Mouse (Mus musculus) forebrain, embryonic 13.5 days (tissue): ENCODE measurements around the gene Trappc2l. TPM values are rescaled to one million over a fixed set of nuclear protein-coding genes. Genes with fewer than 3 reads are reported as not detected.

Experiments used
- ATAC-seq: fragments of 200-750 bp; cut with Nextera tagmentation; 2 replicates; pipeline ENCODE4 v1.8.0; 2017
- H3K27ac ChIP-seq: fragments of 300-500 bp; sonication (generic); 2 replicates; pipeline ENCODE4 v1.5.1; 2015; ENCODE audit warnings: inconsistent platforms, mild to moderate bottlenecking, moderate library complexity
- H3K27me3 ChIP-seq: fragments of 300-500 bp; sonication (generic); 2 replicates; pipeline ENCODE4 v1.6.1; 2015; ENCODE audit warnings: mild to moderate bottlenecking, inconsistent platforms
- H3K36me3 ChIP-seq: fragments of 300-500 bp; sonication (generic); 2 replicates; pipeline ENCODE4 v1.6.1; 2015; ENCODE audit warnings: mild to moderate bottlenecking, inconsistent platforms; ENCODE audit not compliant: poor library complexity, severe bottlenecking
- H3K4me1 ChIP-seq: fragments of 300-500 bp; sonication (generic); 2 replicates; pipeline ENCODE4 v1.6.1; 2015; ENCODE audit warnings: inconsistent platforms
- H3K4me2 ChIP-seq: fragments of 300-500 bp; sonication (generic); 2 replicates; pipeline ENCODE4 v1.6.1; 2015; ENCODE audit warnings: inconsistent platforms, mild to moderate bottlenecking, moderate library complexity
- H3K4me3 ChIP-seq: fragments of 300-500 bp; sonication (generic); 2 replicates; pipeline ENCODE4 v1.5.1; 2015; ENCODE audit warnings: mild to moderate bottlenecking, inconsistent platforms
- H3K9ac ChIP-seq: fragments of 300-500 bp; sonication (generic); 2 replicates; pipeline ENCODE4 v1.6.1; 2015; ENCODE audit warnings: mild to moderate bottlenecking, inconsistent platforms
- H3K9me3 ChIP-seq: fragments of 300-500 bp; sonication (generic); replicated peaks from 2 replicates; pipeline ENCODE4 v1.6.1; 2016; ENCODE audit warnings: inconsistent platforms
- WGBS: fragments of 180-500 bp; shearing (Covaris S2); methylation state at CpG from one replicate; pipeline ENCODE4 v1.1.7; 2015; 5-methylcytosine and 5-hydroxymethylcytosine counted together
- polyA plus RNA-seq: library from polyadenylated mRNA; unstranded; fragments of >200 nt; fragmentation: Nextera tagmentation; extraction: Ambion mirVana; gene quantifications from 2 replicates; pipeline ENCODE4 v1.2.1, GENCODE M21; 2015

Gene Trappc2l
- polyA plus RNA-seq, 1 experiment from 2014 or later, result 69.3 TPM

GRCm38 (mm10) chr8:122648192-122648970 is 36.9 kb downstream of the Trappc2l start:
- Histone ChIP-seq H3K9ac (no peak overlapping the region), H3K4me3 (no peak overlapping the region), H3K9me3 (no peaks in the 10 kb centered on the region), H3K4me2 (no peak overlapping the region), H3K36me3 (peaks cover 56% of the 10 kb centered on the region), H3K27ac (no peak overlapping the region), H3K4me1 (peaks cover 14% of the 10 kb centered on the region), H3K27me3 (peaks cover 10% of the 10 kb centered on the region)
- 84% methylated on average over 15 of the region's 15 CpGs for WGBS
- no peak for ATAC-seq

GRCm38 (mm10) chr8:122651326-122651921 is 40.0 kb downstream of the Trappc2l start:
- no peak overlapping the region; the same call in 1 of the 2 replicates for H3K9ac ChIP-seq
- H3K9me3 ChIP-seq, result no peaks in the 10 kb centered on the region
- 73% methylated on average over 16 of the region's 16 CpGs for WGBS
- H3K4me1 ChIP-seq, result peaks cover 14% of the 10 kb centered on the region
- no peak for ATAC-seq
- H3K4me2 ChIP-seq, result no peak overlapping the region
- H3K27ac ChIP-seq, result no peak overlapping the region; the same call in 1 of the 2 replicates
- peaks cover 10% of the 10 kb centered on the region; the same call in 1 of the 2 replicates for H3K27me3 ChIP-seq
- peaks cover 38% of the 10 kb centered on the region for H3K36me3 ChIP-seq
- H3K4me3 ChIP-seq, result no peak overlapping the region

- WGBS, result 79% methylated on average over 6 of the region's 6 CpGs
- Histone ChIP-seq H3K27me3 (peaks cover 9% of the 10 kb centered on the region; the same call in 1 of the 2 replicates), H3K27ac (no peak overlapping the region), H3K4me3 (no peak overlapping the region), H3K9me3 (no peaks in the 10 kb centered on the region), H3K4me2 (no peak overlapping the region), H3K36me3 (peaks cover 27% of the 10 kb centered on the region), H3K9ac (no peak overlapping the region), H3K4me1 (peaks cover 14% of the 10 kb centered on the region)
- no peak for ATAC-seq
Measured at GRCm38 (mm10) chr8:122652643-122653042, 41.2 kb downstream of the Trappc2l start.

- Histone ChIP-seq H3K4me3 (no peak overlapping the region), H3K9ac (no peak overlapping the region), H3K36me3 (peaks cover 6% of the 10 kb centered on the region), H3K9me3 (no peaks in the 10 kb centered on the region), H3K4me2 (no peak overlapping the region), H3K27ac (no peak overlapping the region), H3K4me1 (peaks cover 14% of the 10 kb centered on the region), H3K27me3 (no peaks in the 10 kb centered on the region)
- 85% methylated on average over 7 of the region's 7 CpGs for WGBS
- ATAC-seq, result no peak
Measured at GRCm38 (mm10) chr8:122654768-122655167, 43.3 kb downstream of the Trappc2l start.

- H3K4me3 ChIP-seq, result no peak overlapping the region
- no peak overlapping the region for H3K4me2 ChIP-seq
- H3K27me3 ChIP-seq, result no peaks in the 10 kb centered on the region
- no peak overlapping the region for H3K9ac ChIP-seq
- H3K27ac ChIP-seq, result no peak overlapping the region
- no peak for ATAC-seq
- no peaks in the 10 kb centered on the region for H3K36me3 ChIP-seq
- WGBS, result 89% methylated on average over 13 of the region's 13 CpGs
- H3K9me3 ChIP-seq, result no peaks in the 10 kb centered on the region; the same call in 1 of the 2 replicates
- H3K4me1 ChIP-seq, result peaks cover 15% of the 10 kb centered on the region
Measured at GRCm38 (mm10) chr8:122656056-122656999, 44.9 kb downstream of the Trappc2l start.

- peaks cover 24% of the 10 kb centered on the region for H3K4me1 ChIP-seq
- no peak overlapping the region for H3K27ac ChIP-seq
- H3K9me3 ChIP-seq, result no peaks in the 10 kb centered on the region; the same call in 1 of the 2 replicates
- no peak overlapping the region for H3K4me2 ChIP-seq
- no peak for ATAC-seq
- 79% methylated on average over 10 of the region's 10 CpGs for WGBS
- no peak overlapping the region for H3K4me3 ChIP-seq
- H3K36me3 ChIP-seq, result no peaks in the 10 kb centered on the region
- H3K27me3 ChIP-seq, result peaks cover 6% of the 10 kb centered on the region; the same call in 1 of the 2 replicates
- no peak overlapping the region for H3K9ac ChIP-seq
Measured at GRCm38 (mm10) chr8:122658149-122658806, 46.8 kb downstream of the Trappc2l start.

GRCm38 (mm10) chr8:122658807-122659160 is 47.3 kb downstream of the Trappc2l start:
- H3K27me3 ChIP-seq, result peaks cover 10% of the 10 kb centered on the region; the same call in 1 of the 2 replicates
- 78% methylated on average over 9 of the region's 9 CpGs for WGBS

GRCm38 (mm10) chr8:122660022-122660421 is 48.6 kb downstream of the Trappc2l start:
- no peak for ATAC-seq
- Histone ChIP-seq H3K9me3 (no peaks in the 10 kb centered on the region; the same call in 1 of the 2 replicates), H3K36me3 (no peaks in the 10 kb centered on the region), H3K27ac (no peak overlapping the region), H3K9ac (no peak overlapping the region), H3K27me3 (peaks cover 10% of the 10 kb centered on the region; the same call in 1 of the 2 replicates), H3K4me1 (peaks cover 39% of the 10 kb centered on the region), H3K4me2 (no peak overlapping the region), H3K4me3 (no peak overlapping the region)
- WGBS, result 79% methylated on average over 2 of the region's 2 CpGs

More at GRCm38 (mm10) chr8:122658807-122659160, 47.3 kb downstream of the Trappc2l start:
- no peak overlapping the region for H3K9ac ChIP-seq
- peaks cover 27% of the 10 kb centered on the region for H3K4me1 ChIP-seq
- no peak overlapping the region for H3K27ac ChIP-seq
- no peaks in the 10 kb centered on the region for H3K36me3 ChIP-seq
- H3K4me3 ChIP-seq, result no peak overlapping the region
- ATAC-seq, result no peak
- no peak overlapping the region for H3K4me2 ChIP-seq
- H3K9me3 ChIP-seq, result no peaks in the 10 kb centered on the region; the same call in 1 of the 2 replicates

GRCm38 (mm10) chr8:122661138-122661537 is 49.7 kb downstream of the Trappc2l start:
- no peaks in the 10 kb centered on the region for H3K36me3 ChIP-seq
- peaks cover 10% of the 10 kb centered on the region; the same call in 1 of the 2 replicates for H3K27me3 ChIP-seq
- peak overlapping the region; percentile 31; the same call in 1 of the 2 replicates for H3K27ac ChIP-seq
- H3K4me3 ChIP-seq, result no peak overlapping the region
- no peak overlapping the region for H3K9ac ChIP-seq
- 41% methylated on average over 7 of the region's 7 CpGs for WGBS
- H3K4me1 ChIP-seq, result peaks cover 51% of the 10 kb centered on the region
- no peak for ATAC-seq
- no peak overlapping the region; the same call in 1 of the 2 replicates for H3K4me2 ChIP-seq
- H3K9me3 ChIP-seq, result no peaks in the 10 kb centered on the region; the same call in 1 of the 2 replicates

- Histone ChIP-seq H3K27me3 (peaks cover 10% of the 10 kb centered on the region; the same call in 1 of the 2 replicates), H3K4me3 (no peak overlapping the region), H3K9ac (no peak overlapping the region), H3K36me3 (no peaks in the 10 kb centered on the region), H3K27ac (no peak overlapping the region), H3K9me3 (no peaks in the 10 kb centered on the region; the same call in 1 of the 2 replicates), H3K4me2 (no peak overlapping the region), H3K4me1 (peaks cover 58% of the 10 kb centered on the region)
- 85% methylated on average over 2 of the region's 2 CpGs for WGBS
- no peak for ATAC-seq
Measured at GRCm38 (mm10) chr8:122661894-122662293, 50.5 kb downstream of the Trappc2l start.

GRCm38 (mm10) chr8:122663106-122663505 is 51.7 kb downstream of the Trappc2l start:
- Histone ChIP-seq H3K27ac (no peak overlapping the region), H3K27me3 (peaks cover 10% of the 10 kb centered on the region; the same call in 1 of the 2 replicates), H3K9me3 (no peaks in the 10 kb centered on the region; the same call in 1 of the 2 replicates), H3K36me3 (no peaks in the 10 kb centered on the region), H3K4me2 (no peak overlapping the region), H3K4me3 (no peak overlapping the region), H3K9ac (no peak overlapping the region), H3K4me1 (peaks cover 70% of the 10 kb centered on the region)
- ATAC-seq, result no peak
- 73% methylated on average over 3 of the region's 3 CpGs for WGBS
